Mouse (Mus musculus): ENCODE results near the gene Wdfy4. TPM values are rescaled to one million over a fixed set of nuclear protein-coding genes. Genes with fewer than 3 reads are reported as not detected.

The Wdfy4 gene
- total RNA-seq, 2 experiments from 2014 or later, result 32.7 to 51.9 TPM

DNA sequence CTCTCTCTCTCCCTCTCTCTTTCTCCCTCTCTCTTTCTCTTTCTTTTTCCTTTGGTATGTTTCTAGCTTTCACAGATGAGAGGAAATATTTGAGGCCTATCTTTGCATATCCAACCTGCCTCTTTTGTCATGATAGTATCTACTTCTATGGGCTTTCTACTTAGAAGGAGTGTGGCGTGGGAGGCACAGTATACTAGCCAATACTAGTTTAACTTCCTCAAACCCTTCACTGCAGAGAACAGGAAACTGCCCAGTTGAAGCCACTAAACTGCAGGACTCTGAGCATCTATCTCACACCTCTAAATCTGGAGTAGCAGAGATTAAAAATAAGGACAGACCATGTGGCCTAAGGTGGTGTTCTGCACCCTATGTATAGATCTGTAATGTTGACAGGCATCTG is 5.3 kb upstream of the Wdfy4 start:
- ATAC-seq (replicated peaks; ENCODE audit: poor library complexity), result 0 out of 2 replicates have a peak, but pooled peaks have one; percentile 36

- ATAC-seq (replicated peaks; ENCODE audit: poor library complexity), result no peak
Observed at GRCm38 (mm10) chr14:33189849-33190423, 4.6 kb upstream of the Wdfy4 start.

- ATAC-seq (replicated peaks; ENCODE audit: poor library complexity), result no peak
Observed at GRCm38 (mm10) chr14:33189230-33189629, 3.9 kb upstream of the Wdfy4 start.

GRCm38 (mm10) chr14:33187201-33187600 is 1.9 kb upstream of the Wdfy4 start:
- ATAC-seq (replicated peaks; ENCODE audit: poor library complexity), result no peak

- no peak for ATAC-seq (replicated peaks; ENCODE audit: poor library complexity)
Observed at GRCm38 (mm10) chr14:33180102-33180501, 5.2 kb downstream of the Wdfy4 start.

DNA sequence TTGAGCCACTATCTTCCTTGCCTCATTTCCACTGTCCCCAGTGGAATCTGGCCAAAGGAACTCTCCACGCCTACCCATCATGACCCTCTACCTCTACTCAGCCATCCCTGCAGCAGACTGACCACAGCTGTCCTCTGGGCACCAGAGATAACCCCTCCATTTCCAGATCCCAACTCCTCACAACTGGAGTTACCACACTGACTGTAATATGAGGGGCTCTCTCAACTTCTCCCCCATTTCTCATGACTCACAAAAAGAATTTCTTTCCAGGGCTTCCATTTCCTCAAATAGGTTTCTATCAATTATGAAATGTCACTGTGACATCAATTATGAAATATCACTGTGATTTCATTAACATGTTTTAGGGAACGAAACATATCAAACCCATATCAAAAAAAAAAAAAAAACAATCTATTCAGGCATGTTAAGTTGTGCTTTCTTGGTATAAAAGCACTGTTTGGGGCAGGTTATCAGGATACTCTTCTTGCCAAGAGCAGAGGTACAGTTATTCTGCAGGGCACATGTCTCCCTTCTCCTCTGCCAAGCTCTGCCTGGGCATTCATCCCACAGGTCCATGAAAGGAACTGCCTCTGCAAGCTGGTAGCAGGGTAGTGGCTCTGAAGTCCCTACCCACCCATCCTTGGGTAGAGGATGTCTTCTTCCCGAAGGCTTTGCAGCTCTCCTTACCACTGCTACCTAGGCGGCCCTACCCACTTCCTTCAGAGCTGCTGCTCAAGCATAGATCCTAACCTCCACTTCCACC is 10.1 kb downstream of the Wdfy4 start:
- peak; percentile 61 for ATAC-seq (replicated peaks; ENCODE audit: poor library complexity)

GRCm38 (mm10) chr14:33171942-33172341 is 13.4 kb downstream of the Wdfy4 start:
- ATAC-seq (replicated peaks; ENCODE audit: poor library complexity), result peak; percentile 21; the same call in 1 of the 2 replicates

DNA sequence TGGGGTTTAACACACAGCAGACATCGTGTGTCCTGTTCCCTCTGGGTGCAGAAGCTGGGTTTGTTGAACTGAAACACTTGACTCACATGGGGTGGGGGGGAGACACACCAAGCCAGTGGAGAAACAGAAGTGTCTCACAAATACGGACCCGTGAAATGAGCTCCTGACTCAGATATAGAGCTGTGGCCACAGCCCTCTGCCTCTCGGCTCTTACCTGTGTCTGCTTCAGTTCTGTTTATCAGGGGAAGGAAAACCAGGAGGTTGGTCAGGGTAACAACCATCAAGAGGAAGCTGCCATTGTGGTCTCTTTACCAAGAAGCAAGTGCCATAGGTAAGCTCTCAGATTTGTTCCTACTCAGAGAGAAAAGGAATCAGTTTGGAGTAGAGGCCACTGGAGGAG is 16.6 kb downstream of the Wdfy4 start:
- ATAC-seq (replicated peaks; ENCODE audit: poor library complexity), result no peak

DNA sequence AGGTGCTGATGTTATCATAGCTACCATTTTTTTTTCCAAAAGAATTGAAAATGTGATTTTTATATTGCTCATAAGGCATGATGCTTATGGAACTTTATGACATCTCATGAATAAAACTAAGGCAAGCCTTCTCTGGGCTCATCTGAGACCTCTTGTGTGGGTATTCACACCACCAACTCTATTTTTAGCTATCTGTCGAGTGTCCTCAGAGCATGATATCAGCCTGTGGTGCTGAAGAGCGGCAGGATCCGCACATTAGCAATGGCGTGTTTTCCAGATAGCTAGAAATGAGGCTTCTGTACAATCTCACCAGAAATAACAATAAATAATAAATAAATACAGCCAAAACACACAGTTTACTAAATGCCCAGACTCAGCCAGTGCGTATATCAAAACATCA is 23.1 kb downstream of the Wdfy4 start:
- ATAC-seq (replicated peaks; ENCODE audit: poor library complexity), result no peak

DNA sequence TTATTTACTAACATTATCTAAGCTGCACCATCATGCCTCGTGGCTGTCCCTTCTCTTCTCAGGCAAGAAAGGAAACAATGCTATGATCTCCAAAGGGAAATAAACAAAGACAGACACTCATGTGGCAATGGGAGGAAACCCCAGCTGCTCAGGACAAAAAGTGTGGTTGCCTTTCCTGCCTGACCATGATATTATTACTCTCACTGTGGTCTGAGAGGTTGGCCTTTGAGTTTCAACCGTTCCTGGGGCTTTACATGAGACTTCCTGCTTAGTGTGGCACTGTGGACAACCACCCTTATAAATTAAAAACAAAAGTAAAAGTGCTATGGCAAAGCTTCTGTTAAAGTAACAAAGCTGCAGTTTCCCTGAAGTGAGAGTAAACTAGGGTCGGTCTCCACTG is 27.0 kb downstream of the Wdfy4 start:
- ATAC-seq (replicated peaks; ENCODE audit: poor library complexity), result peak; percentile 82

DNA sequence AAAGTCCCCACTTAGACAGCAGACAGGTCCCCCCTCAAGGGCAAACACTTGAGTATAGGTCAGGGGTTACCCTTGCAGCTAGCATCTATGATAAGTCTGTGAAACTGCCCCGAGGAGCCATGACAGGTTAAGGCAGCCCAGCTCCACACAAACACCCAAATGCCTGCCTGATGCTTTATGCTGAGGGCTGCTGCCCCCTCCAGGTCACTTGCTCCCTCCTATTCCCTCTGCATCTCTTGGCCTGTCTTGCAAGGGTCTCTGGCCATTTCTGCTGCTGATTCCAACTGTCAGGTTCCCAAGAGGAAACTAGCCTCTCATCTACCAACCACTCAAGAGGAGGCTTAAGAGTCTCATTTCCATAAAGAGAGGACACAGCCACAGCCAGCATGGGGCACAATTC is 32.4 kb downstream of the Wdfy4 start:
- no peak for ATAC-seq (replicated peaks; ENCODE audit: poor library complexity)

GRCm38 (mm10) chr14:33146287-33146686 is 39.0 kb downstream of the Wdfy4 start:
- ATAC-seq (replicated peaks; ENCODE audit: poor library complexity), result peak; percentile 80

DNA sequence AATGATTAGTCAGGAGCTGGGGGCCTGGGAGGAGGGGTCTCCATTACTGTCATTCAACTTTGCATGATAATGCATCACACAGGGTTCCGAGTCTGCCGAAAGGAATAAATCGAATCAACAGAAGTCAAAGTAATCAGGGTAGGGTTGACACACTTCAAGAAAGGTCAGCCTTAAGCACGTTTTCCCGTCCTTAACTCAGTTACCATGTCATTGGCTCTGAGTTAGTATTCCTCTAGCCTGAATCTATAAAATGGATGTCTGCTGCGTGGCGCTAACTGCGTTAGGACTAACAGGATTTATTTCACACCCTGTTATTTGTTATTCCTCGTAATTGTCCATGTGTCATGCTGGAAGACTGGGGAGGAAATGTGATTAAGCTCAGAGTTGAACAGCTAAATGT is 48.5 kb downstream of the Wdfy4 start:
- ATAC-seq (replicated peaks; ENCODE audit: poor library complexity), result no peak

DNA sequence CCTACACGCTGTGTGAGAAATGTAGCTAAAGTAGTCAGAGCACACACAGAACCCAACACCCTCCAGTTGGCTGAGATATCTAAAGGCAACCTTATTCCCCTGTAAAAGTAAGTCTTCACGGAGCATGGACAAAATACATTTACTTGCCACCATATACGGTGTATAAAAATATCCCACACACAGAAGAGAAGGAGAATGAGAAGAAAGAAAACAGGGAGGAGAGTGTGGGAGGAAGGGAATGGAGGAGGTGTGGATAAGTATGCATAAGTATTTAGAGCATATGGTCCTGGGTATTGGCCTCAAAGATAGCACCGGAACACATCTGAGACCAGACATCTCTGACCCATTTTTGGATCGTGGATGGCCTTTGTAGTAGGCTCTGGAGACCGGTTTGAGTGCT is 50.1 kb downstream of the Wdfy4 start:
- ATAC-seq (replicated peaks; ENCODE audit: poor library complexity), result no peak

DNA sequence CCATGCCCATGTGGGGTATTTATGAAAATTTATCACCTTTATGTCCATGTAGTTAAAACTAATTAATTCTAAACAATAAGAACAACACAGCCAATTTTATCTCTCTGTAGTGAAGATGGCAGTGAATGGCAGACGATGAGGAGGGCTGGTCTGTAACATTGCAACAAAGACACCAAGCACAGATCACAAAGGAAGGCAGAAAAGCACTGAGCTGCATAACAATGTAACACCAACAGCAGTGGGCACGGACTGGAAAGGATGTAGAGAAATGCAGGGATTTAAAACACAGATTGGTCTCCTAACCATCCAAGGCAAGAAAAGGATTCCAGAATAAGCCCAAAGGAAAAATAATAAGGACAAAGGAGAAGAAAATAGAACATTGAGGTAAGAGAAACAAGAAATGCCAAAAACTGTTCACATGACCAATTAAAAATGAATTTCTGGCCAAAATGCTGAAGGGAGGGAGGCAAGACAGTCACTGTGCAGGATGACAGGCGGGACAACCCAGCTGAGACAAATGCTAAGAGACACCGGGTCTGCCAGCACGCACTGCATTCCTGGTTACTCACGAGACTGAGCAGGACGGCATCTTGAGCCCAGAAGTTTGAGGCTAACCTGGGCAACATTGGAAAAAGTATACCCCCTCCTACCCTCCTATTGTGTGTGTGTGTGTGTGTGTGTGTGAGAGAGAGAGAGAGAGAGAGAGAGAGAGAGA is 54.1 kb downstream of the Wdfy4 start:
- ATAC-seq (replicated peaks; ENCODE audit: poor library complexity), result no peak

GRCm38 (mm10) chr14:33116590-33116989 is 68.7 kb downstream of the Wdfy4 start:
- ATAC-seq (replicated peaks; ENCODE audit: poor library complexity), result no peak

- no peak for ATAC-seq (replicated peaks; ENCODE audit: poor library complexity)
Observed at GRCm38 (mm10) chr14:33104809-33105208, 80.5 kb downstream of the Wdfy4 start.

- ATAC-seq (replicated peaks; ENCODE audit: poor library complexity), result peak; percentile 50
Observed at GRCm38 (mm10) chr14:33101609-33102008, 83.7 kb downstream of the Wdfy4 start.

DNA sequence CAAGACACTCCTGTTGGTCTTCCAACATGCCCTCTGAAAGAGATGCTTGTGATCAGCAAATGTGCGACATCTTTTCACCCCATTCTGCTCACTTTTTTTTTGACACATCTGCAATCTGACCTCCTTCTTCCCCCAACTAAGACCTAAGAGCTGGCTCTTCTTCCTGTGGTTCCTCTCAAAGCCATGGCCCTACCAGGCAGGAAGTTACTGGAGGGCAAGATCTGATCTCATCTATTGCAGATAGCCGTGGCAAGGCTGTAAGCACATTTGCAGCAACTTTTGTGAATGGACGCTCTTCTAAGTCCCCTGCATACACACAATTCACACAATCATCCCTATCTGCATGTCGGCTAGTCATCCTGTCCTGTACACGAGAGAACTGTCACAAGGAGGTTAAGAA is 85.4 kb downstream of the Wdfy4 start:
- no peak for ATAC-seq (replicated peaks; ENCODE audit: poor library complexity)

DNA sequence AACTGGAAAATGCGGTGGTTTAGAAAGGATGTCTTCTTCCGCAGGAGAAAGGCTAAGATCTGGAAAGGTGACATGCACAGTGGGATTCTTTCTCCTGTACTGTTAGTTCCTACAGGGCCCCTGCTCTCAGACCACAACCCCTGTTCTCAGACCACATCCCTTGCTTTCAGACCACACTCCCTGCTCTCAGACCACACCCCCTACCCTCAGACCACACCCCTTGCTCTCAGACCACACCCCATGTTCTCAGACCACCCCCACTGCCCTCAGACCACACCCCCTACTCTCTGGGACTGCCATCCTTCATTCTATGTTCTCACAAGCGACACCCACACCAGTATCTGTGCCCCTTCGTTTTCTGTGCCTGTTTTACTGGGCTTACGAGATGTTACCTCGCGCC is 86.2 kb downstream of the Wdfy4 start:
- ATAC-seq (replicated peaks; ENCODE audit: poor library complexity), result peak; percentile 97

DNA sequence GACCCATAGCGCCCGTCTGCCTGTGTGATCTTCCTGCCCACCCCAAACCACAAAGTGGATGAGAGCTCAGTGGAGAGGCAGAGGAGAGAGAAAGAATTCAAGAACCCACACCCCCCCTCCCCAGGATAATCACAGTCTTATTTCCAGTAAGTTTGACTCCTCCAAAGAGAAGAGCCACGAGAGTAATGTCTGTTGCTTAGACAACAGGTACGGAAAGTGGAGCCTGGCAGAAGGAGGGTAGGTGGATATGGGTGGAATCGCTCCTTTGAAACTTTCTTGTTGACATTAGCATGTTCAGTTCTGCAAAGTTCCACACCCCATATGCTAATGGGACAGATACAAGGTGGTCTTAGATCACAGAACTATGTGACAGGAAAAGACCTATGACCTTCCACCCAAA is 88.8 kb downstream of the Wdfy4 start:
- no peak for ATAC-seq (replicated peaks; ENCODE audit: poor library complexity)

DNA sequence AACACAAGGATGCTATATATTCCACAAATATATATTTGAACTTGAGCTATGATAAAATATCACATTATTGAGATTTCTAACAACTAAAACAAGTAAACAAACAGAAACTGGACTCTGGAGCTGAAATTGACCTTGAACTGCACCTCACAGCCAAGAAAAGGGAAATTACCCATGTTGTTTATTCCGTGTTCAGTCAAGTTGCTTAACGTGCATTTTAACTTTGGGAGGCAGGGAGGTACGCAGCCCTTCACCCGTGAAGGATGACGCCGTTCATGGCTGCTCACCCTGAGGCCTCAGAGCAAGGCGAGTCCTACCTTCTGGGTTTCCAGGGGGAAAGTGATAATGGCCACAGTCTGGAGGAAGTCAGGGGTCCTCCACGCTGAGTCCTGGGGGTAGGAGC is 102.0 kb downstream of the Wdfy4 start:
- no peak for ATAC-seq (replicated peaks; ENCODE audit: poor library complexity)

Data from megakaryocyte progenitor cell, adult 5-6 weeks (primary cell).